Mouse (Mus musculus): Measurements from ENCODE around the gene Dtx3l.
"Not testable (repeated sequence)": the region's sequence is repeated elsewhere in the genome, so short reads cannot be mapped to it uniquely, and the experiment has no call there.

Dtx3l gene

DNA sequence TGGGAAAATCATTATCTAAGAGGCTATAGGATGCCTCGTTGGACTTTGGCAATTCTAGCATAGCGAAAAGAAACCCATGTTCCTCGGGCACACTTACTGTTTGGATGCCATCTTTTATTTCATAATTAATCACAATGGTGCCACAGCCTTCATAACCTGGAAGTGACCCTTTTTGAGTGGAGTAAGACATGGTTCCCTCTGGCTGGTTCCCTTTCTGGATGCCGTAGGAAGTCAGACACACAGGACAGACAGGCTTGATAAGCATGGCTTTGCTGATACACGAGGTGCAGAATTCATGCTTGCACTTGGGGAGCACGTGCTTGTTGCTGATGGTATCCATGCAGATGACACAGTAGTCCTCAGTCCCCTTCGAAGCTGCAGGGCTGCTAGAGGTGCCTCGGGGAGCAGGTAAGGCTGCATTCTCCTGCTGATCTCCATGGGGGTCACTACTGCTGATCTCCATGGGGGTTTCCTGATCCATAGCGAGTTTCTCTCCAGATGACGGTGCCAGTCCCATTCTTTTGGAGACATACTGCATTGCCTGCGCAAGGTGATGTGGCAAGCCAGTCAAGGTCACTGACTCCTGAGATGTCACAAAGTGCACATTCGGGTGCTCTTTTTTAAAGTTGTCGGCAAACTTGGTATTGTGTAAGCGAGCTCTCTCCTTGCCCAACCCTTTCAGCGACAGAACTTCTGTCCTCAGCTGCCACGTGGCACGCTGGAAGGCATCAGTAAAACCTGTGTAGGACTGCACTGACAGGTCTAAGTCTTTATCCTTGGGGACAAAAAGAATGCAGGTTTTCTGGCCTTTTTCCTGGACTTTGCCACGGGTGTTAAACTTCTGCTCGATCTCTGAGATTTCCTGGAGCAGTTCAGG, 6.5 kb downstream of the Dtx3l start:
- in situ Hi-C loops (cut with MboI; ENCODE audit: low sequenced_read_pairs): no loop called here

DNA sequence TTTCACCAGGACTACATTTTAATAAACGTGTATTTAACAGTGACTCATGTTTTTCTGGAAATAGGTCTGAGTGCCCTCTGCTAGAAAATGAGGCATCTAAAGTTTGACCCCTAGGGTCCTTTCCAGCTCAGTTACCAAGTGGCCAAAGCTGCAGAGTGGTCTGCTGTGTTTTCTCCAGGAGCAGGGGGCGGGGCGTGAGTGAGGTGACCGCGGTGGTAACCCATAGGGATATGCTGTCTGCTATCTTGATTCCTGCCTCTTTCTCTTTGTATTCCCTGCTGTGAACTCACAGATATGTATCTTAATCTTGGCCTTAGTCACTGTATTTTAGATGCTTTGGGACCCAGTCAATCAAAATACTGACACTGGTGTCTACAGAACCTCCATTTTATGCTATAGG, 14.6 kb downstream of the Dtx3l start:
- in situ Hi-C loops (cut with MboI; ENCODE audit: low sequenced_read_pairs): no loop called here

DNA sequence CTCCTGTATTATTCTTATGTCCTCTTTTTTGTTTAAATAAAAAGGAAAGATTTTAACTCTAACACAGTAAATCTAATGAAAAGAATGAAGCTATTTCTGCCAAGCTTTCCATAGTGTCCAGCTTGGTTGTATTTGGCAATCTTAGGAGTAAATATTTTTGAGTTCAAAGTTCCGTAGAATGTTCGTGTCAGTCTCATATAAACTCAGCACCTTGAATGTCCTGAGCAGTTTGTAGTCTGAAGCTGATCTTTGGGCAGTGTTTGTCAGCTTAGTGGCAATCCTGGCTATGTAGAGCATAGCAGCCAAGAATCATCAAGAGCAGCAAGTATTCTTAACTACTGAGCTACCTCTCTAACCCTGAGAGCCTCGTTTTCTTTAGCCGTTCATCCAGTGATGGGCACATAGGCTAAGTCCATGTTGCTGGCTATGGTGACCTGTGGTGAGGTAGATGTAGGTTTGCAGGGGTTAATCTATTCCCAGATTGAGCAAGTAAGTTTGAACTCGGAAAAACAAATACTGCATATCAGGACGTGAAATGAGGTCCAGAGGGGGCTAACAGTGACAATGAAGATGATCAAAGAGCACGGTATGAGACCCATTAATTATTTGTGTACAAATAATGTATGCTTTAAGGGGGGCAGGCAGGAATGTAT, 15.3 kb downstream of the Dtx3l start:
- in situ Hi-C loops (cut with MboI; ENCODE audit: low sequenced_read_pairs): no loop called here

DNA sequence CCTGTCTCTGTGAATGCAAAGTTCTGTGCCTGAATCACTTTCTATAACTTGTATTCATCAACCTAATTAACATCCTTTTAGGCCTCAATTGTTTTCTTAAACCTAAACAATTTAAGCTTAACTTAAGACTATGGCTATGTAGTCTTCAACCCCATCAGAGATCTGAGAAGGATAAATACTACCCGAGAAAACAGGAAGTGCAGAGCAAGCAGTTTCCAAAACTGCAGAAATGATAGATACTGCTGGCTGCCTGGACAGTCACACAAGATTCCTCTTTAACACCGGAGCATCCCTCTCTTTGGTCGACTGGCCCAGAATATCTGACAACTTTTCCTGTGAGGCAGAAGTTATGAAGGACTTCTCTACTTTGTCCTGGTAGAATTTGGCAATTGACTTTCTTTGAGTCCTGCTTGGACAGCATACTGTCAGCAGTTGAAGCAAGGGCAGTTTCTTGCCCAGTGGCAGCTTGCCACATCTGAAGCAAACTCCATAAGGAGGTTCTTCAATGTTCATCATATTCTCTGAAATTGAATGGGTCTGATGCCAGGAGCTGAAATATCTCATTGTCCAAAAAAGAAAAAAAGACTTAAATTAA, 16.6 kb downstream of the Dtx3l start:
- in situ Hi-C loops (cut with MboI; ENCODE audit: low sequenced_read_pairs): no loop called here

DNA sequence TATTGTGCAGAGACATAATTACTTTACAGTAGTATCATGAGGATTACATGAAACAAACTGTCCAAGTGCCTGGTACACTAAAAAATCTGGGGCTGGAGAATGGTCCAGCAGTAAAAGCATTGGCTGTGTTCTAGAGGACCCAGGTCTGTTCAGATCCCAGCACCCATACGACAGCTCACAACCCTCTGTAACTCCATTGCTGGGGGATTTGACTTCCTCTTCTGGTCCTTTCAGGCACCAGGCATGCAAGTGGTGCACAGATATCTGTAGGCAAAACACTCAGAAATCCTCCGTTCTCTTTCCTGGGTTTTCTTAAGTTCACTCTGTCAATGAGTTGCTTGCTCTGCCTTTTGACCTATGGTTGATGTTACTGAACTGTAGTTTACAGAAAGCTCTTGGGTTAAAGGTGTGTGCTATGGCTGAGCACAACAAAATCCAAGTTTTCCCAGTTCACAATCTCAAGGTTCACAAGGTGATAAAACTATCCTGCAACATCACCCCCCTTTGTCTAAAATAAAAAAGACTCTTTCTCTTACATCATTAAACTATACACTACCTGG, 17.2 kb downstream of the Dtx3l start:
- in situ Hi-C loops (cut with MboI; ENCODE audit: low sequenced_read_pairs): no loop called here

DNA sequence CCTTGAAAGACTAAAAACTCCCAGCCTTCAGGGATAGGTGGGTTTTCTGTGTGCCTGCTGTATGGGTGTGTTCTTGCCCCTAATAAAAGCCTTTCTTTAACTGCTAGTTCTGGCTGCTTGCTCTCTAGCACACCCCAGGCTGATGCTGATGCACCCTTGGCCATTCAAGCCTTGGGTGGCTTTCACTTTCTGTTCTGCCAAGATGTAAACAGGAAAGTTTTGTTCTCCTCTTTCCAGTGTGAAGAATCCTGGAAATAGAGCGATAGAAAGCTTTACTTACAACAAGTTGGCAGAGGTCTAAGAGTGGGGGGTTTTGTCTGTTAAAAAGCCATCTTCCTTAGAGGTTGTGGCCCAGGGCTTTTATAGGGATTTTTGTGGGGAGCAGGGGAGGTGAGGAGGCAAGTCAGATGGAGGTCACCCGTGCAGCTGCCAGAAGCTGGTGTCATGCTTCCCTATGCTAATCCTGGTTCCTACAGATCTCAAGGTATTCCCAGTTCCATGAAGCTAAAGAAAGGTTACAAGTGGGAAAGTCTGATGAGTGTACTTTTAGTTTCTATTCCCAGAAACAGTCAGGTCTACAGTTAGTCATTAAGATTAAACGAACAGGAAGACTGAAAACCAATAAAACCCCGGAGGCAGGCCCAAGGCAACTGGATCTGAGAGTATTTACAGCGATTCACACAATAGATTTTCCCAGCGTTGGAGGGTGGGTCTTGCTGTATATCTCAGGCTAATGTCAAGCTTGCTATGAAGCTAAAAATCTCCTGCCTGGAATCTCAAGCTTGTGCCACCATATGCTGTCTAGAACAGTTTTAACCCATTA, 20.0 kb downstream of the Dtx3l start:
- in situ Hi-C loops (cut with MboI; ENCODE audit: low sequenced_read_pairs): no loop called here

DNA sequence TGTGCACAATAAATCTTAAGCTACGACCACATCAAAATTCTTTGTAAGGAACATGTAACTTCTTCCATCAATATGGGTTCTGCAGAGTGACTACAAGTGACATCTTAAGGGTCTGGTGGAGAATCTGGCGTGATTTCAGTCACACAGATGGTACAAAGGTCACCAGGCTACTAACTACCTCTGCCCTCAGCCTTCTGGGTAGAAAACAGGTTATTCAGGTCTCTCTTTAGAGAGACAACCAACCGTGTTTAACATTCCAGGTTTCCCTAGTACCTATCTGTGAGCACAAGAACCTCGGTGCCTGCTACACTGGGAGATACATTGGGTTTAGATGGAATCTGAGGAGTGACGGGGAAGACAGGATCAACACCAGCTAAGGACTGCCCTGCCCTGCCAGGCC, 24.6 kb downstream of the Dtx3l start:
- in situ Hi-C loops (cut with MboI; ENCODE audit: low sequenced_read_pairs): no loop called here

DNA sequence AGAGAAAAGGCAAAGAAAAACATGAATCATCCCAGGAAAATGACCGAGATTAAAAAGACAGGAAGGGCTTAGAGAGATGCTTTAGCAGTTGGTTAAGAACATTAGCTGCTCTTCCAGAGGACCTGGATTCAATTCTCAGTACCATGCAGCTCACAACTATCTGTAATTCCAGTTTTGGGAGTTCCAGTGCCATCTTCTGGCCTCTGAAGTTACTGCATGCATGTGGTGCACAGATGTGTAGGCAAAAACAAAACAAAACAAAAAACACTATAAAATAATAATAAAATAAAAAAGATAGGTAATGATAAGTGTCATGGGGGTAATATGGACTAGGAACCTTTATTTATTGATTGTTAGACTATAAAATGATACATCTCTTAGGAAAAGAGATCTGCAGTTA, 25.4 kb downstream of the Dtx3l start:
- in situ Hi-C loops (cut with MboI; ENCODE audit: low sequenced_read_pairs): no loop called here

DNA sequence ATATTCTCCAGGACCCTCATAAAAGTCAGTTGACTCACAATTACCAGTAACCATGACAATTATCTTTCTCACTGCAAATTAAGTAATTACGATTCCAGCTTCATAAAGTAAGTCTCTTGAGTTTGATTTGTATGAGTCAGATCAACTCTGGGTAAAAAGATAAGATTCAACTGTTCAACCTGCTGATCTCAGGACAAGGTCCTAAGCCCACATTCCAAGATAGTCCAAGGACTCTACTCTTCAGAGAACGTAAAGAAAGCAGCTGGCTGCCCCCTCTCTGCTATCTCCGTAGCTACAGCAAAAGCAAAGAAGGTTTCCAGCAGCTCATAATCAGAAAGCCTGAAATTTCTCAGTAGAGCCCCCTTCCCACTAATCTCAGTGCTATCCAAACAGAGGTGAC, 27.5 kb downstream of the Dtx3l start:
- in situ Hi-C loops (cut with MboI; ENCODE audit: low sequenced_read_pairs): no loop called here

DNA sequence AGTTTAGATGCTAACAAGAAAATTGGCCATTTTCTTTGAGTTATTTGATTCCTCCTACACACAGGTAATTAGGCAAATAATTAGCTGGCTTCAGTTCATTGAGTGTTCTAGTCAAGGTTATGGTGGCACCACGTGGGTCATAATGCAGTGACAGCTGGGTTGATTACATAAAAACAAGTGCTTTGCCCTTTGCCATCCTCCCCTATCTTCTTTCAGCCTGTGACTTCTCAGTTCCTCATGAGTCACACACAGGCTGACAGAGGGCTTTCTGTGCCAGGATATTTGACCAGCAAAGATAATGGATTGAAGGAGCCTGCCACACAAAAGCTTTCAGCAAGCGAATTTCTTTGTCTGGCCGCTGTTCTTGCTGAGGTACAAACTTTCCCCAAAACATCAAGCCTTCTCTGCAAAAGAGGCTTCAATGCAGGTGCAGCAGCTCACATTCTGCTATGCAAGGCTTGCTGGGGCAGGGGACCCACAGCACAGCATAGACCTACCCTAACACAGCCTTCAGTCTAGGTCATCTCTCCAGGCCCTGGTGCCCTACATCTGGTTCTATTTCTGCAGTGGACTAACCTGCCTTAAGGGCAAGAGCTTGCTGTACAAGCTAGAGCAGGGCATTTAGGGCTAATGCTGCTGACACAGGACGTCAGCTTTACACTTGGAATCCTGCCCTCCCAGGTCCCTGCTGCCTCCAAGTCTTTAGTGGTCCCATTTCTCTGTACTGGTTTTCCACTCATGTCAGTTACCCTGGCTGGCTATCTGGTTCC, 31.3 kb downstream of the Dtx3l start:
- in situ Hi-C loops (cut with MboI; ENCODE audit: low sequenced_read_pairs): no loop called here

DNA sequence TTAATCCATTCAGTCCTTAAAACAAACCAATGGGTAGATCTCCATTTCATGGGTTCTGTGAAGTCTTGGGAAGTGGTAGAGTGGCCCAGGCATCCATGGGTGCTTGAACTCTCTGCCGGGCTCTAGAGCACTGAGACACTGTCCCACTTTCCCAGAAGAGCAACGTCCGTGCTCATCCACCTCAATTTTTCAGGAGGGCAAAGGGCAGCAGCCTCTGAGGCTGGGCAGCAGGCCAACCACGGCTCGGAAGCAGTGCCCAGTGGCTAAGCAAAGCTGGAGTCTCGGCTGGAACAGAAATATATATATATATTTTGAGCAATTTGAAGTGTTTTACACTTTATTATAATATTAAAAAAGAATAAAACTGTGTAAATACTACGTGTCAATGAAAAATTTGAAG, 32.1 kb downstream of the Dtx3l start:
- in situ Hi-C loops (cut with MboI; ENCODE audit: low sequenced_read_pairs): no loop called here

DNA sequence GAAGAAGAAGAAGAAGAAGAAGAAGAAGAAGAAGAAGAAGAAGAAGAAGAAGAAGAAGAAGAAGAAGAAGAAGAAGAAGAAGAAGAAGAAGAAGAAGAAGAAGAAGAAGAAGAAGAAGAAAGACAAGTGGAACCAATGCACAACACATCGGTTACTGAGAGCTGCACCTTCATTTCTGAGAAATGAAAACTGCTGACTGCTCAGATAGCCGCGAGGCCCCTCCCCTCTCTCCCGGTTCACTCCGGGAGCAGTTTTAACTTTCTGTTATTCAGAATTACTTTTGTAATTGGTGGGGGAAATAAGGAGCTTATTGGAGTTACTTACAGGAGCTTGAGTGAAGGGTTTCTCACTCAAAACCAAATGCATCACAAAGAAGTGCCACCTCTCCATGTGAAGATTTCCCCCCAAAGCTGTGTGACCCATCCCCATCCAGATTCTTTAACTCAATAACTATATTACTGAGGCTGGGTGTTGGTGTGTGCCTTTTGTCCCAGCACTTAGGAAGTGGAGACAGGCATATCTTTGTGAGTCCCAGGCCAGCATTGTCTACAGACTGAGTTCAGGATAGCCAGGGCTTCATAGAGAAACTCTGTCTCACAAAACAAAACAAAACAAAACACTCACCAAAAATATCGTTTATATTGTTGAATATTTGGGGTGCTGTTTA, 33.0 kb downstream of the Dtx3l start:
- in situ Hi-C loops (cut with MboI; ENCODE audit: low sequenced_read_pairs): no loop called here

DNA sequence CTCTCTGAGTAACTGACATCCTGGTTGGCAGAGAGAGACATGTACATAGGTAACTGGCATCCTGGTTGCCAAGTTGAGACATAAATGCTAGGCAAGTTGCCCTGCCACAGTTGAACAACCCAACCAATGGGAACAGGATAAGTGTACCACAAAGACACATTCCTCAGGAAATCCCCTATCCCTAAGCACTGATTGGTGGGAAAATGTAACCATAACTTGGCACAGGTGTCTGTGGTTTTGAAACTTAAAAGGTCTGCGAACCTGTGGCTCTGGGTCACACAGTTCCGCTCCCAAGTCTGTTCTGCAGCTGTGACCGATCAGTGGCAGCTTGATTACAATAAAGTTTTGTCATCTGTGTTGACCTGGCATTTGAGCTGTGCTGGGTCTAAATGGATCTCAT, 33.6 kb downstream of the Dtx3l start:
- in situ Hi-C loops (cut with MboI; ENCODE audit: low sequenced_read_pairs): no loop called here

DNA sequence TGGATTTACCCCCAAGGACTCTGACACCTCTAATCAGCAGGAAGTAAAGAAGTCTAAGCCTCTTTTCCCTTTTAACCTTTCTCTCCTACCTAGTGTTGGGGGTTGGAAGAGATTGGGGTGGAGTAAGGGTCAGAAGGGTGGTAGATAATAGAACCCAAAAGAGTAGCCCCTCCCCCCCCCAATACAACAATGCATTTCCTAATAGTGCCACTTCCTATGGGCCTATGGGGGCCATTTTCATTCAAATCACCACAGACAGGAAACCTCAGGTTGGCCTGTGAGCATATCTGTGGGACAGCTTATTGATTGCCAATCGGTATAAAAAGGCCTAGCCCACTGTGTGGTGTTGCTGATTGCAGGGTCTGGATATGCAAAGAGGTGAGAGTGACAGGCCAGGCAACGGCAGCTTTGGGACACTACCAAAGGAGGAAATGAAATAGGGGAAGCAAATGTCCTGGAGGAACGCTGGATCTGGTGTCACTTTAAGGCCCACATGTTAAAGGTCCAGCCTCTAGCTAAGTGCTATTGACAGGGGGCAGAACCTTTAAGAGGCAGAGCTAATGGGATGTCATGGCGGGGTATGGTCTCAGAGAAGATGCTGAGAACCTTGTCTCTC, 34.7 kb downstream of the Dtx3l start:
- in situ Hi-C loops (cut with MboI; ENCODE audit: low sequenced_read_pairs): no loop called here

DNA sequence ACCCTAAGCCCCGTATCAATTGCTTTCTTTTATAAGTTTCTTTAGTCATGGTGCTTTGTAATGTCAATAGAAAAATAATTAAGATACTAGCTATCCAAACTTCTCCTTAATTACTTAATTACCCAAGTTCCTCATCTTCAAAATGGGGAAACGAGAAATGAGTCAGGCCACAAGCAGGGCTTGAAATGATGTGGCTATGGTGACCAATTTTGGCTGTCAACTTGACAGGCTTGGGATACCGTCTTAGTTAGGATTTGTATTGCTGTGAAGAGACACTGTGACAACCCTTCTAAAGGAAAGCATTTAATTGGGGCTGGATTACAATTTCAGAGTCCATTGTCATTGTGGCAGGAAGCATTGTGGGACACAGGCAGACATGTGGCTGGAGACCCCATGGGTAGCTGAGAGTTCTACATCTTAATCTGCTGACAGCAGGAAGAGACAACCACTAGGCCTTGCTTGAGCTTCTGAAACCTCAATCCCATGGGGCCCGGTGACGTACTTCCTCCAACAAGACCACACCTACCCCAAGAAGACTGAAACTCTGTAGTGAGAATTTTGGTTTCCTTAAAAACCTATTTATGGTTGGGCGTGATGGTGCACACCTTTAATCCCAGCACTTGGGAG, 35.8 kb downstream of the Dtx3l start:
- in situ Hi-C loops (cut with MboI; ENCODE audit: low sequenced_read_pairs): no loop called here

DNA sequence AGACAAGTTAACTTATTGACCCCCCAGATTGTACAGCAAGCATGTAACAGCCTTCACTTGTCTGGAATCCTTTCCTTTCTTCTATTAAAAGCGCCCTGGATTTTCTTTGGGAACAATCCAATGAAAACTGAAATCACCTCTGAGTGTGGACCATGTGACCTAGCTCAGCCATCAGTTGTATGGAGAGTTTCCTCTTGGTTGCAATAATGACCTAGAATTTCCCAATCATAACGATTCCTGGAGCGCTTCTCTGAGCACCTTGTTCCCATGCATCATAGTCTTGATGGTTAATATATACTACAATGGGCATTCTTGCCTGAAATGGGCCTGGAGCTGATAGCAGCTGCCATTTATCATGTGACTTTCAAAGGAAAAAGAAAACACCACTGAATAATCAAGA, 38.4 kb downstream of the Dtx3l start:
- in situ Hi-C loops (cut with MboI; ENCODE audit: low sequenced_read_pairs): no loop called here

DNA sequence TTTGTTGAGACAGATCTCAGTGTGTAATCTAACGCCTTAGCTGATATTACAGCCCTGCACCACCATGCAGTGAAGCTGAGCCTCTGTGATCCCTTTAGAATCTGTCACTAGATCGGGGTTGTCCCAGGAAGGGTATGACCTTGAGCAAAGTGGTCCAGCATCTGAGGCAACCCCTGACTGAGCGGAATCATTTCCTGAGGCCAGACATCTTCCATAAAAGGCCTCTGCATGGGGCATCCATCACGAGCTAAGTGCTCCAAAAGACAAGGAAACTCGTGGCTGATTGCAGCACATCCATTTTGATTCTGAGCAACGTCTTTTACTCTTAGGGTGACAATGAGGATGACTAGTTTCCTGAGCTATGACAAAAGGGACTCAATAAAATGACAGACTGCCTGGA, 44.0 kb downstream of the Dtx3l start:
- in situ Hi-C loops (cut with MboI; ENCODE audit: low sequenced_read_pairs): no loop called here

DNA sequence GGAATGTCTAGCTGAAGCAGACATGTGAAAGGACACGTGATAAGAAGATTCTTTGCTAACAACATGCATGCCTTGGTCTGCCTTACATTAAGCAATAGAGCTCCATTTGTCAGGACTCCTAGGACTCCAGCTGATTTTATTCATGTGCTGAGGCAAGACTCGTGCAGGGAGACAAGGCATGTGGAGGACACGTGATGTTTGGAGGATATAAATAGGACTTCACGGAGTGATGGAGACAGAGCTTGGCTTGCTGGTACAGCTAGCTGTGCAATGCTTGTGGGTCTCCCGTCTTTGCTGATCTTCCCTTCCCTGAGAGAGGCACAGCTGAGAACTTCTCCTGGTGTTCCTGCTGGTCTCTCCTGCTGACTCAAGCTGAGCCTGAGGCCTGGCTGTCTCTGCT, 47.3 kb downstream of the Dtx3l start:
- in situ Hi-C loops (cut with MboI; ENCODE audit: low sequenced_read_pairs): not testable (repeated sequence)

DNA sequence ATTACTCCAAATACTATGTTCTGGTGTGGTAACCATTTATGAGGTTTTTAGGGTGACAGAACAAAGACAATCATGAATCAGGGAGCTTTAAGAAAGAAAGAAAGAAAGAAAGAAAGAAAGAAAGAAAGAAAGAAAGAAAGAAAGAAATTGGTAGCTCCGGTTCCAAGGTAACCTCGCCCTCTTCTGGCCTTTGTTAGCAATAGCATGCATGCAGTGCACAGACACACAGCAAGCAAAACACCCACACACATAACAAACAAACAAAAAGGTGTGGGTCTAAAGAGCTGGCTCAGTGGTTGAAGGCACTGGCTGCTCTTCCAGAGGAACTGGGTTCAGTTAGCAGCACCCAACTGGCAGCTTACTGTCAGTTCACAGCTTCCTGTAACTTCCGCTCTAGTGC, 48.3 kb downstream of the Dtx3l start:
- in situ Hi-C loops (cut with MboI; ENCODE audit: low sequenced_read_pairs): no loop called here
